Mouse (Mus musculus): ENCODE data around the gene Trp53rkb.

Trp53rkb gene

GRCm38 (mm10) chr2:166834091-166834490 is 41.8 kb downstream of the Trp53rkb start:
- DNase-seq (ENCODE audit: low spot score in 2 of 2): no peak

- DNase-seq (ENCODE audit: low spot score in 2 of 2): no peak
Measured at GRCm38 (mm10) chr2:166834796-166835195, 42.5 kb downstream of the Trp53rkb start.

GRCm38 (mm10) chr2:166835581-166835980 is 43.2 kb downstream of the Trp53rkb start:
- DNase-seq (ENCODE audit: low spot score in 2 of 2): no peak

- DNase-seq (ENCODE audit: low spot score in 2 of 2): no peak
Measured at GRCm38 (mm10) chr2:166841813-166842212, 49.5 kb downstream of the Trp53rkb start.
